Mouse (Mus musculus): ENCODE data around the gene Ralgapa2. TPM values are rescaled to one million over a fixed set of nuclear protein-coding genes. Genes with fewer than 3 reads are reported as not detected.
A peak's percentile ranks its signal among the peaks of the same experiment; 100 is the strongest.

Ralgapa2 gene
- polyA plus RNA-seq, 1 experiment from 2014 or later, result 11.8 TPM

GRCm38 (mm10) chr2:146259787-146260560 lies 252.2 kb downstream of the Ralgapa2 start:
- Histone ChIP-seq H3K9ac (ENCODE audit: low read length) (no peak overlapping the region), H3K9me3 (ENCODE audit: control insufficient read depth, low read length) (no peaks in the 10 kb centered on the region), H3K4me2 (ENCODE audit: low read depth, low read length, severe bottlenecking) (no peak overlapping the region), H3K27ac (ENCODE audit: low read depth, low read length) (no peak overlapping the region), H3K4me3 (ENCODE audit: low read depth, low read length) (no peak overlapping the region), H3K36me3 (ENCODE audit: control insufficient read depth, insufficient read depth, low read length) (no peaks in the 10 kb centered on the region), H3K27me3 (ENCODE audit: control insufficient read depth, insufficient read depth, low read length) (no peaks in the 10 kb centered on the region), H3K4me1 (replicated peaks; ENCODE audit: control insufficient read depth, insufficient read depth, low read length) (peaks cover 28% of the 10 kb centered on the region)
- DNase-seq (ENCODE audit: low spot score) (no peak), ATAC-seq (replicated peaks; ENCODE audit: low FRiP score) (no peak)
- 20% methylated on average over 18 of the region's 18 CpGs for whole genome bisulfite sequencing

GRCm38 (mm10) chr2:146258736-146259469 lies 253.2 kb downstream of the Ralgapa2 start:
- H3K27ac ChIP-seq (ENCODE audit: low read depth, low read length), result peak overlapping the region; percentile 63; the same call in 1 of the 2 replicates
- ATAC-seq (replicated peaks; ENCODE audit: low FRiP score), result no peak
- H3K9ac ChIP-seq (ENCODE audit: low read length), result no peak overlapping the region
- no peaks in the 10 kb centered on the region for H3K9me3 ChIP-seq (ENCODE audit: control insufficient read depth, low read length)
- DNase-seq (ENCODE audit: low spot score), result no peak
- peaks cover 28% of the 10 kb centered on the region for H3K4me1 ChIP-seq (replicated peaks; ENCODE audit: control insufficient read depth, insufficient read depth, low read length)
- H3K27me3 ChIP-seq (ENCODE audit: control insufficient read depth, insufficient read depth, low read length), result no peaks in the 10 kb centered on the region
- no peak overlapping the region for H3K4me2 ChIP-seq (ENCODE audit: low read depth, low read length, severe bottlenecking)
- WGBS, result 19% methylated on average over 10 of the region's 10 CpGs
- H3K4me3 ChIP-seq (ENCODE audit: low read depth, low read length), result no peak overlapping the region
- H3K36me3 ChIP-seq (ENCODE audit: control insufficient read depth, insufficient read depth, low read length), result no peaks in the 10 kb centered on the region

- no peak overlapping the region for H3K9ac ChIP-seq (ENCODE audit: low read length)
- H3K9me3 ChIP-seq (ENCODE audit: control insufficient read depth, low read length), result no peaks in the 10 kb centered on the region
- no peaks in the 10 kb centered on the region for H3K36me3 ChIP-seq (ENCODE audit: control insufficient read depth, insufficient read depth, low read length)
- peaks cover 28% of the 10 kb centered on the region for H3K4me1 ChIP-seq (replicated peaks; ENCODE audit: control insufficient read depth, insufficient read depth, low read length)
- DNase-seq (ENCODE audit: low spot score) (no peak), ATAC-seq (replicated peaks; ENCODE audit: low FRiP score) (no peak)
- 84% methylated on average over 3 of the region's 3 CpGs for WGBS
- no peak overlapping the region for H3K27ac ChIP-seq (ENCODE audit: low read depth, low read length)
- no peak overlapping the region for H3K4me2 ChIP-seq (ENCODE audit: low read depth, low read length, severe bottlenecking)
- no peaks in the 10 kb centered on the region for H3K27me3 ChIP-seq (ENCODE audit: control insufficient read depth, insufficient read depth, low read length)
- no peak overlapping the region for H3K4me3 ChIP-seq (ENCODE audit: low read depth, low read length)
Observed at GRCm38 (mm10) chr2:146257609-146258008, 254.5 kb downstream of the Ralgapa2 start.

GRCm38 (mm10) chr2:146257037-146257436 lies 255.1 kb downstream of the Ralgapa2 start:
- H3K9ac ChIP-seq (ENCODE audit: low read length), result no peak overlapping the region
- DNase-seq (ENCODE audit: low spot score) (no peak), ATAC-seq (replicated peaks; ENCODE audit: low FRiP score) (peak; percentile 73)
- no peaks in the 10 kb centered on the region for H3K9me3 ChIP-seq (ENCODE audit: control insufficient read depth, low read length)
- no peak overlapping the region for H3K27ac ChIP-seq (ENCODE audit: low read depth, low read length)
- no peak overlapping the region for H3K4me3 ChIP-seq (ENCODE audit: low read depth, low read length)
- no peak overlapping the region for H3K4me2 ChIP-seq (ENCODE audit: low read depth, low read length, severe bottlenecking)
- H3K4me1 ChIP-seq (replicated peaks; ENCODE audit: control insufficient read depth, insufficient read depth, low read length), result peaks cover 23% of the 10 kb centered on the region
- WGBS, result 33% methylated on average over 3 of the region's 3 CpGs
- no peaks in the 10 kb centered on the region for H3K36me3 ChIP-seq (ENCODE audit: control insufficient read depth, insufficient read depth, low read length)
- H3K27me3 ChIP-seq (ENCODE audit: control insufficient read depth, insufficient read depth, low read length), result no peaks in the 10 kb centered on the region

GRCm38 (mm10) chr2:146256321-146256875 lies 255.7 kb downstream of the Ralgapa2 start:
- no peaks in the 10 kb centered on the region for H3K36me3 ChIP-seq (ENCODE audit: control insufficient read depth, insufficient read depth, low read length)
- H3K27me3 ChIP-seq (ENCODE audit: control insufficient read depth, insufficient read depth, low read length), result no peaks in the 10 kb centered on the region
- no peaks in the 10 kb centered on the region for H3K9me3 ChIP-seq (ENCODE audit: control insufficient read depth, low read length)
- ATAC-seq (replicated peaks; ENCODE audit: low FRiP score), result peak; percentile 40; the same call in 1 of the 2 replicates
- H3K4me1 ChIP-seq (replicated peaks; ENCODE audit: control insufficient read depth, insufficient read depth, low read length), result peaks cover 22% of the 10 kb centered on the region
- no peak overlapping the region for H3K4me2 ChIP-seq (ENCODE audit: low read depth, low read length, severe bottlenecking)
- 59% methylated on average over 3 of the region's 3 CpGs for WGBS
- no peak for DNase-seq (ENCODE audit: low spot score)
- no peak overlapping the region for H3K27ac ChIP-seq (ENCODE audit: low read depth, low read length)
- no peak overlapping the region for H3K9ac ChIP-seq (ENCODE audit: low read length)
- H3K4me3 ChIP-seq (ENCODE audit: low read depth, low read length), result no peak overlapping the region

GRCm38 (mm10) chr2:146255636-146256035 lies 256.5 kb downstream of the Ralgapa2 start:
- Histone ChIP-seq H3K4me1 (replicated peaks; ENCODE audit: control insufficient read depth, insufficient read depth, low read length) (peaks cover 17% of the 10 kb centered on the region), H3K27me3 (ENCODE audit: control insufficient read depth, insufficient read depth, low read length) (no peaks in the 10 kb centered on the region), H3K4me2 (ENCODE audit: low read depth, low read length, severe bottlenecking) (no peak overlapping the region), H3K4me3 (ENCODE audit: low read depth, low read length) (no peak overlapping the region), H3K9me3 (ENCODE audit: control insufficient read depth, low read length) (no peaks in the 10 kb centered on the region), H3K36me3 (ENCODE audit: control insufficient read depth, insufficient read depth, low read length) (no peaks in the 10 kb centered on the region), H3K27ac (ENCODE audit: low read depth, low read length) (no peak overlapping the region), H3K9ac (ENCODE audit: low read length) (no peak overlapping the region)
- ATAC-seq (replicated peaks; ENCODE audit: low FRiP score), result no peak
- DNase-seq (ENCODE audit: low spot score), result no peak

- no peak overlapping the region for H3K9ac ChIP-seq (ENCODE audit: low read length)
- no peak for DNase-seq (ENCODE audit: low spot score)
- no peak for ATAC-seq (replicated peaks; ENCODE audit: low FRiP score)
- H3K9me3 ChIP-seq (ENCODE audit: control insufficient read depth, low read length), result no peaks in the 10 kb centered on the region
- no peaks in the 10 kb centered on the region for H3K27me3 ChIP-seq (ENCODE audit: control insufficient read depth, insufficient read depth, low read length)
- H3K36me3 ChIP-seq (ENCODE audit: control insufficient read depth, insufficient read depth, low read length), result no peaks in the 10 kb centered on the region
- peaks cover 14% of the 10 kb centered on the region for H3K4me1 ChIP-seq (replicated peaks; ENCODE audit: control insufficient read depth, insufficient read depth, low read length)
- H3K27ac ChIP-seq (ENCODE audit: low read depth, low read length), result no peak overlapping the region
- 96% methylated on average over 1 of the region's 1 CpGs for WGBS
- H3K4me2 ChIP-seq (ENCODE audit: low read depth, low read length, severe bottlenecking), result no peak overlapping the region
- no peak overlapping the region for H3K4me3 ChIP-seq (ENCODE audit: low read depth, low read length)
Observed at GRCm38 (mm10) chr2:146254387-146254786, 257.8 kb downstream of the Ralgapa2 start.

- no peak for DNase-seq (ENCODE audit: low spot score)
- no peak for ATAC-seq (replicated peaks; ENCODE audit: low FRiP score)
- H3K9ac ChIP-seq (ENCODE audit: low read length), result no peak overlapping the region
- no peaks in the 10 kb centered on the region for H3K27me3 ChIP-seq (ENCODE audit: control insufficient read depth, insufficient read depth, low read length)
- H3K4me1 ChIP-seq (replicated peaks; ENCODE audit: control insufficient read depth, insufficient read depth, low read length), result no peaks in the 10 kb centered on the region
- H3K36me3 ChIP-seq (ENCODE audit: control insufficient read depth, insufficient read depth, low read length), result no peaks in the 10 kb centered on the region
- H3K9me3 ChIP-seq (ENCODE audit: control insufficient read depth, low read length), result no peaks in the 10 kb centered on the region
- WGBS, result 70% methylated on average over 6 of the region's 6 CpGs
- no peak overlapping the region for H3K27ac ChIP-seq (ENCODE audit: low read depth, low read length)
- no peak overlapping the region for H3K4me2 ChIP-seq (ENCODE audit: low read depth, low read length, severe bottlenecking)
- no peak overlapping the region for H3K4me3 ChIP-seq (ENCODE audit: low read depth, low read length)
Observed at GRCm38 (mm10) chr2:146250236-146250904, 261.8 kb downstream of the Ralgapa2 start.
